Mouse (Mus musculus) kidney, adult 2 months (tissue): ENCODE data around the gene Pde2a.

Experiments used
- CTCF ChIP-seq: fragments of 200-500 bp; conservative IDR thresholded peaks from 2 replicates; pipeline ENCODE4 v1.5.1; 2011; ENCODE audit warnings: low read depth, mild to moderate bottlenecking, control low read depth, low read length, moderate library complexity, mixed read lengths; ENCODE audit not compliant: insufficient read depth, insufficient read length
- POLR2A ChIP-seq: fragments of 200-500 bp; IDR thresholded peaks from one replicate; pipeline ENCODE4 v1.6.1; 2011; ENCODE audit warnings: low read depth, low read length, control low read depth

DNA sequence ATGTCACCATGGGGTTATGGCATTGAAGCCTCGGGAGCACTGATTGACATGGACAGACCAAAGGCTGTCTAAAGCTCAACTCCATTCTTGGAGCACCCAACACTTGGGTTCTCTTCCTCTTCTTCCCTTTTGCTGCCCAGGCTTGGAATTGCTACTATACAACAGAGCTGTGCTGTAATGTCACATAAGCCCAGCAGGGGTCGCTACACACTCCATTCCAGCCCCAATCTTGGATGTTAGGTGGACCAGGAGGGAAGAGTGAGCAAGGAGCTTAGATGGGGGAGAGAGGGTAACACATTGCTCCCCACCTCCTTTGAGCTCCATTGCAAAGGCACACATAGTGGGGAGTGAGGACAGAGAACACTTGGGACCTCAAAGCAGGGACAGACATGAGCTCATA lies 6.2 kb downstream of the Pde2a start:
- TF ChIP-seq CTCF (peak; percentile 78), POLR2A (no peak)
